Mouse (Mus musculus) lung, postnatal 36 days (tissue): ENCODE results near the gene Amph.
"Not testable (repeated sequence)": the region's sequence is repeated elsewhere in the genome, so short reads cannot be mapped to it uniquely, and the experiment has no call there.

Source experiments
- DNase-seq: peaks from one replicate; pipeline ENCODE4 v3.0.0; 2022; ENCODE audit warnings: mixed read lengths

The Amph gene

DNA sequence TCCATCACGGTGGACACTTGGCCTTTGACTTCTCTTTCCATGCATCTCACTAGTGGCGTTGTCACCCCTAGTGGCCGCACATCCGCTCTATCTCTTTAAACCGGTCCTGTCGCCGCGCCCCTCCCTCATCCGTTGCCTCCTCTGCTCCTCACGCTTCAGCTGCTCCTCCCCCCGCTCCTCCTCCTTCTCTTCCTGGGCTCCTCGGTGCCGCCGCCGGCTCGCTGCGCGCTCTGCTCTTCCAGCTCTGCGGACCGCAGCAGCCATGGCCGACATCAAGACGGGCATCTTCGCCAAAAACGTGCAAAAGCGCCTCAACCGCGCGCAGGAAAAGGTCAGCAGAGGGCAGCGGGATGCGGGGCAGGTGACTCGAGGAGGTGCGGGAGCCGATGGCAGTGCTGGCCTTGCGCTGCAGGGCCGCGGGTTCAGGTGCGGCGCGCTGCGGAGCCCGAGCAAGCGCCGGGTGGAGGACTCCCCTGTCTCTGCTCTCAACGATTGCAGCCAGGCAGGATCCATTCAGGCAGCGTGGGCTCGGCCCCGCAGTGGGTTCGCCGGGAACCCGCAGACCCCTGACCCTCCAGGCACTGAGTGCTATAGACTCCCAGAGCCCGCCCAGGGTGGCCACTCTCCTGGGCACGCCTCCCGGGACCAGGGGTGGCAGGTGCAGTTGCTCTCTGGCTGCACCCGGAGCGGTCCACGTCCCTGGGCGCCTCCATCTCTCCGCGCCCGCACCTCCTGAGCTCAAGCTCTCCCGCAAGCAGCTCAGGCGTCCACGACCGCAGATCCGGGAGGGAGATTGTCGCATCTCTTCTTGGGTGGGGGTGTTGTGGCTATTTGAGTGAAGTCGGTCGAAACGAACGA lies at the start of gene Amph:
TSS of gene Amph (plus strand) at position 35 of the 858 bp plus-strand sequence.
- peak; percentile 74 for DNase-seq

DNA sequence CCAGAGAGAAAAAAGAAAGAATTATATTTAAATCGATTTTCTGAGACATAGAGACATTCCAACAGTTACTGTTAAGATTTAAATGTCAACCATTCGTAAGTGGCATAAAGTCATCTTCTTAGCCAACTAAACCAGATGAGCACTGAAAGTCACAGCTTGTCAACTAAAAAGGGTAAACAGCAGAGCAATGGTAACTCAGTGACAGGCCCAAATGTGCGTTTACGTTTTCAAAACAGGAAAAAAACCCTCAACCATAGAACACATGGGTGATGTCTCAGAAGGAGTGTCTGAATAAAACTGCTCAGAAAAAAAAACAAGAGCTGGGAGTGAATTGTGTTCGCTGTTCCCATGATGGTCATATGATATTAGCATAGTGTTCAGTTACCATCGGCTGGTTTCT lies 44.4 kb upstream of the Amph start:
- DNase-seq: no peak

DNA sequence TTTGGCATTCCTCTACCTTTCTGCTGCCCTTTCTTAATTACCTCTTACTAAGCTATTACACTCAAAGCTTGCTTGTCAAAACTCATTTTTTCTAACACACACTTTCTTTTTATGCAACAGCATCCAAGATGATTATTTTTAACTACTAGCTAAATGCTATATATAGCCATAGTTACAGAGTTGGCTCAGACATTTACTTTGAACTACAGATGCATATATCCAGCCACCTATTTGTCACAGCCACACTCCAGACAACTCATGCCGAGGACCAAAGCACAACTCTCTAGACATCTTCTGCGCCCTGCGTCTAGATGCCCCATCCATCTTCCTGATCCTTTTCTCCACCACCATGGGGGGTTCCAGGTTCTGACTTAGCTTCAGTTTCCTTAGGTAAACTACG lies 33.2 kb upstream of the Amph start:
- DNase-seq: no peak

GRCm38 (mm10) chr13:18933191-18933590 lies 14.8 kb upstream of the Amph start:
- not testable (repeated sequence) for DNase-seq

DNA sequence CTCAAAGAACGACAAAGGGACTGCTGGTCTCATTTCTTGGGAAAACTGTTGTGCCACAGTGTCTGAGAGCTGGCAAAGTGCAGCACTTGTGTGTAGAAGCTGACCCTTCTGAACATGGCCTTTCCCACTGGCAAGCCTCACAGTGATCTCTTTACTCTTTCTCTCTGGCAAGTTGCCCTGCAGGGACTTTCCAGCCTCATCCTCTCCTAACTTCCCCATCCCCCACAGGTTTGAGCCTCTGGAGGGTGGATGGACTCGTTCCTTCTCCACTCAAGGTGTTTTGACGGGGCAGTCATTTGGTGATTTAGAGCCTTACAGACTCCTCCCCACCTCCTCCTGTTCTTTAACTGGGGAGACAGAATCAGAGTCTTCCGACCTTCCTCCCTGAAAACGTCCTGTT lies 319 bp upstream of the Amph start:
- no peak for DNase-seq

- DNase-seq: no peak
Measured at GRCm38 (mm10) chr13:18949029-18949350, 985 bp downstream of the Amph start.

GRCm38 (mm10) chr13:18949626-18950200 lies 1.7 kb downstream of the Amph start:
- no peak for DNase-seq

DNA sequence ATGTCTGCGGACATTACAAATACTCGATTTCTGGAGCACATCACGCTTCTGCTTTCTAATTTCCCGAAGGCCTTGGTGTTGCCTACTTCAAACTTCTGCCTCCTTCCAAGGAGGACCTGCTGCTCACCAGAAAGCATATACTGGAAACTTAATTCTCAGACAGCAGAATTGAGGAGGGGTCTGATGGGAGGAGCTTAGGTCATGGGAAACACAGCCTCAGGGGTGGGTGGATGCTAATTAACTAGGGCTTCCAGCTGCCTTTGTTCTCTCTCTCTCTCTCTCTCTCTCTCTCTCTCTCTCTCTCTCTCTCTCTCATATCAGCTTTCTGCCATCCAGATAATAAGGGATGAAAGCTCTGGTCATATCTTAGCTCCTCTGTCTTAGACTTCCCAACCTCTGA lies 5.6 kb downstream of the Amph start:
- no peak for DNase-seq

DNA sequence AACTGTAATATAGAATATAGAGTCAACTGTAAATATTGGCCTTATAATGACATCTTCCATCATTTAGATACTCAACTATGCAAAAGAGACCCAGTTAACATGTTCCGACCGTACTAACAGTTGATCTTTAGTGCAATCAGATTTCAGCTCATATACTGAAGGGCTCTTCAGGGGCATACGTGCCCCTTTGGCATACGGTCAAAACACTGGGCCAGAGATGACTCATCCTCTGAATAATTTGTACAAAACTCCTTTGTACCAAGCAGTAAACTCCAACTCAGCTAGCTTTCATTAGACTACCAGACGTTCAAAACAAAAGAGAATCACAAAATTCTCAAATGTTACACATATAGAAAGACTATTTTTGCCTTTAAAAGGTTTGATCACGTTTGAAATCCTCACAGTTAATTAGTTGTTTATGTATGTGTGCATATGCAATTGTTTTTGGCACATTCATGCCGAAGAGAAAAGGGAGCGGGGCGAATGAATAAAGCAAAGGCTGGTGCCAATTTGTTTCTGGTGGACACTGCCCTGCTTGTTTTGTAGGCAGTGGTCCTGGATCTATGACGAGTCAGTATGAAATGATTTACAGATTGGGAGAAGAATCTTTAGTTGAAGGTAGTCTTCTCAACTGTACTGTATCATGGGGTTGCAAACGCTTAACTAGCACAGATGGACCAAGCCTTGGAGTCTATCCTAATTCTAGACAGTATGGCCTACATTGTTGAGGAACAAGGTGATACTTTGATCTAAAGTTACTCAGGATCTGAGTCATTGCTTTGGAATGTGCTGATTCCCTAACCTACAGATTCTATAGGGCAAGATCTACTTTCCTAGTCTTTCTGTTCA lies 8.3 kb downstream of the Amph start:
- DNase-seq: no peak

- DNase-seq: no peak
Measured at GRCm38 (mm10) chr13:18957028-18957427, 9.0 kb downstream of the Amph start.

DNA sequence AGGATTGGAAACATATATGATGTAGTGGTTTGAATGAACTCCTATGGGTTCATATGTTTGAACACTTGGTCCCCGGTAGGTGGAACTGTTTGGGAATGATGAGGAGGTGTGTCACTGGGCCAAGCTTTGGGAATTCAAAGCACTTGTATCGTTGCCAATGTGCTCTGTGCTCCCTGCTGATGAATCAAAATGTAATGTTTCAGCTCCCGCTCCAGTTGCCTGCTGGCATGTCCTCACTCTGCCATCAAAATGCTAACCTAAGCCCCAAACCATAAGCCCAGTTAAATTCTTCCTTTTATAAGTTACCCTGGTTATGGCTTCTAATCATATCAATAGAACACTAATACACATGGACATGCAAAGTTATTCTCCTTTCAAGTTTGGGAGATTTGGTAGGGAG lies 24.6 kb downstream of the Amph start:
- DNase-seq: no peak

DNA sequence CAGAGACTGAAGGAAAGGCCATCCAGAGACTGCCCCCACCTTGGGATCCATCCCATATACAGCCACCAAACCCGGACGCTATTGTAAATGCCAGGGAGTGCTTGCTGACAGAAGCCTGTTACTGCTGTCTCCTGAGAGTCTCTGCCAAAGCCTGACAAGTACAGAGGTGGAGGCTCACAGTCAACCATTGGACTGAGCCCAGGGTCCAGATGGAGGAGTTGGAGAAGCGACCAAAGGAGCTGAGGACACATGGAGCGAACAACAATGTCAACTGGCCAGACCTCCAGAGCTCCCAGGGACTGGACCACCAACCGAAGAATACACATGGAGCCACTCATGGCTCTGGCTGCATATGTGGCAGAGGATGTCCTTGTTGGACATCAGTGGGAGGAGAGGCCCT lies 26.3 kb downstream of the Amph start:
- no peak for DNase-seq

- DNase-seq: no peak
Measured at GRCm38 (mm10) chr13:18987266-18987665, 39.3 kb downstream of the Amph start.

GRCm38 (mm10) chr13:18988323-18988722 lies 40.3 kb downstream of the Amph start:
- DNase-seq: no peak

- DNase-seq: no peak
Measured at GRCm38 (mm10) chr13:18989185-18989714, 41.2 kb downstream of the Amph start.

DNA sequence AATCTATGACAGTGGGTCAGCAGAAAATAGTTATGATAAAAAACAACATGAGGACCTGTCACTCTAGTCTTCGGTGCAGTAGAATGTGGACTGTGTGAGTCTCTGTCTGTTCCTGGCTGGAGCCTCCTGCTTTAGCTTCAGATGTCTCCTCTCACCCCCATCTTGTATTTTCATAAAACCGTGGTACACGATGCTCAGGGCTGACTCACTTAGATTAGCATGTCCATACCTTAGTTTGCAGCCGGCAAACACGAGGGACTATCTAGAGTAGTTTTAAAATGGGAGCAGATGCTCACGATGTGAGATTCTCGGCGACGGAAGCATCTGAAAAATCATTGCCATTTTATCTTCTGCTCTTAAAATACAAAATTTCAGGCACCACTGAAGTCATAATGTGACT lies 54.5 kb downstream of the Amph start:
- DNase-seq: no peak

- no peak for DNase-seq
Measured at GRCm38 (mm10) chr13:19004406-19004805, 56.4 kb downstream of the Amph start.

GRCm38 (mm10) chr13:19008440-19008839 lies 60.4 kb downstream of the Amph start:
- no peak for DNase-seq

DNA sequence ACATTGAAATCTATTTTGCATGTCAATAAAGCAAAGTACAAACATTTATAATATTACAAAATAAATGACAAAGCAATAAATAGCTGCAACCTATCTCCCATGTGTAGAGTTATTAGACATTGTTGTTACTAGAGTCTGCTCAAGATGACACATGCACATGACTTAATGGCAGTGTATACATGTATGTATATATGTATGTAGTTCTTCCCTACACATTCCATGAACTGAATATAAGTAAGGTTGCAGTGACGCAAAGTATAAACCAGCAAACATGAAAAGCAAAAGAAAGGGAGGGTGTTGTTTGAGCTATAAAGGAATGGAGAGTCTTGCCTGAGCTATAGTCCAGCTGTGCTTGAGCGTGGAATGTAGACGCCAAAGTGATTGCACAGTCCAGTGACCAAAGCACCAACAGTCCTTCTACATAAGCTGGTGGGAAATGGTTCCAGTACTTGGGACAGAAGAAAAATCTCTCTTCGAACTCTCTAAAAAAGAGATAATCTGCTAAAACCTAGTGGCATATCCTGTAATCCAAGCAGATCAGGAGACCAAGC lies 66.9 kb downstream of the Amph start:
- DNase-seq: peak; percentile 26

DNA sequence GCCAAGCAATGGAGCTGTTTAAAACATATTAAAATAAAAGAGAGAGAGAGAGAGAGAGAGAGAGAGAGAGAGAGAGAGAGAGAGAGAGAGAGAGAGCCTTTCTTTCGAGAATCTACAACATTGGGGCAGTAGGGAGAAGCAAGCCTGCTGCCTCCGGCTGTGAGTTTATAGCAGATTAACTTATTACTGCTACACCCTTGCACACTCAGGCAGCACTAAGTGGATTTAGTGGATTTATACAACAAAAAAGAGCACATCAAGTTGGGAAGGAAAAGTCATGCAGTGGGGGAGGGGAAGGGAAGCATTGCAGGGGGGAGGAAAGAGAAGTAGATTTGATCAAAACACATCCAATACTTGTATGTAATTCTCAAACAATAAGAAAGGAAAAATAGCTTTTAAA lies 73.5 kb downstream of the Amph start:
- no peak for DNase-seq

GRCm38 (mm10) chr13:19022310-19022709 lies 74.3 kb downstream of the Amph start:
- DNase-seq: peak; percentile 14

DNA sequence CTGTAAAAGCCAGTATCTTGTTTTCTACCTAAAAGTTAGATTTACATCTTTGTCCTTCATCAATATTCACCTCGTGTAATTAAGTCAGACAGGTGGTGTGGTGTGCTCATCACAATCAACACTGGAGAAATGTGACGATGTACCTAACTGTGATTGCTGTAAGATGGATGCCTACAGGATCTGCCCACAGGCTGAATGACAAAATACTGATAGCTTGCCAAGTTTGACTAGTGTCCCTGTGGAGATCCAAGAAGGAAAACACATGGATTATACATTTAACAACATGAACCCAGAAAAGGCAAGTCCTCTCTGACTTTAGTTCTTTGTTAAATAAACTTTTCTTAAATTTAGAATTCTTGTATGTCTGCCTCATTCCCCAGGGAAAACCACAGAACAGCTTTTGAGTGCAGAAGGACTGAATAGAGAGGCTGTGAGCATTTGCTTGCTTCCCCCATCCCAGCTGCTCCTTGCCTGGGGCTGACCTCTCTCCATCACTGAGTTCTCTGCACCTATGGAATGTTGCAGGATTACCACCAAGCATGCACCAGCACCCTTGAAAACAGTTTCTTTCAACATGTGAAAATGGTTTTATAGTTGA lies 77.2 kb downstream of the Amph start:
- peak; percentile 9 for DNase-seq

GRCm38 (mm10) chr13:19025906-19026305 lies 77.9 kb downstream of the Amph start:
- DNase-seq: no peak
